Mouse (Mus musculus) kidney, postnatal 0 days (tissue): ENCODE measurements around the gene Ube2c. TPM values are rescaled to one million over a fixed set of nuclear protein-coding genes. Genes with fewer than 3 reads are reported as not detected.
A peak's percentile ranks its signal among the peaks of the same experiment; 100 is the strongest.

Source experiments
- ATAC-seq: fragments of 200-750 bp; cut with Nextera tagmentation; replicated peaks from 2 replicates; pipeline ENCODE4 v1.8.0; 2017; ENCODE audit warnings: low read depth, moderate number of reproducible peaks, moderate TSS enrichment, moderate library complexity; ENCODE audit not compliant: low FRiP score
- DNase-seq: peaks from one replicate; pipeline ENCODE4 v3.0.0-alpha.2; 2016; ENCODE audit warnings: low spot score
- H3K27ac ChIP-seq: fragments of 300-500 bp; sonication (generic); 2 replicates; pipeline ENCODE4 v1.5.1; 2014; ENCODE audit warnings: mild to moderate bottlenecking
- H3K27me3 ChIP-seq: fragments of 300-500 bp; sonication (generic); 2 replicates; pipeline ENCODE4 v1.6.1; 2014; ENCODE audit warnings: low read length, mixed read lengths; ENCODE audit not compliant: insufficient read depth
- H3K36me3 ChIP-seq: fragments of 300-500 bp; sonication (generic); 2 replicates; pipeline ENCODE4 v1.6.1; 2014; ENCODE audit warnings: low read length, mixed read lengths; ENCODE audit not compliant: insufficient read depth
- H3K4me1 ChIP-seq: fragments of 300-500 bp; sonication (generic); replicated peaks from 2 replicates; pipeline ENCODE4 v1.6.1; 2014; ENCODE audit warnings: antibody characterized with exemption, low read length, mixed read lengths; ENCODE audit not compliant: insufficient read depth
- H3K4me2 ChIP-seq: fragments of 300-500 bp; sonication (generic); 2 replicates; pipeline ENCODE4 v1.6.1; 2014; ENCODE audit warnings: mild to moderate bottlenecking, low read length, moderate library complexity, mixed read lengths
- H3K4me3 ChIP-seq: fragments of 300-500 bp; sonication (generic); replicated peaks from 2 replicates; pipeline ENCODE4 v1.5.1; 2014; ENCODE audit warnings: low read depth, low read length
- H3K9ac ChIP-seq: fragments of 300-500 bp; sonication (generic); 2 replicates; pipeline ENCODE4 v1.6.1; 2014; ENCODE audit warnings: low read depth, low read length
- H3K9me3 ChIP-seq: fragments of 300-500 bp; sonication (generic); replicated peaks from 2 replicates; pipeline ENCODE4 v1.6.1; 2016; ENCODE audit warnings: low read length, inconsistent platforms, mixed read lengths
- CTCF ChIP-seq: IDR thresholded peaks from 2 replicates; pipeline ENCODE4 v1.5.1; 2016; ENCODE audit warnings: antibody characterized with exemption, low read depth, mild to moderate bottlenecking, moderate library complexity
- WGBS: fragments of 180-500 bp; shearing (Covaris S2); extraction: QIAGEN DNeasy Blood & Tissue Kit; methylation state at CpG from one replicate; pipeline ENCODE4 v1.1.7; 2014; 5-methylcytosine and 5-hydroxymethylcytosine counted together
- polyA plus RNA-seq: library from polyadenylated mRNA; unstranded; fragments of >200 nt; fragmentation: Nextera tagmentation; extraction: Ambion mirVana; gene quantifications from 2 replicates; pipeline ENCODE4 v1.2.1, GENCODE M21; 2015

The Ube2c gene
- polyA plus RNA-seq, 1 experiment from 2014 or later = 132 TPM

DNA sequence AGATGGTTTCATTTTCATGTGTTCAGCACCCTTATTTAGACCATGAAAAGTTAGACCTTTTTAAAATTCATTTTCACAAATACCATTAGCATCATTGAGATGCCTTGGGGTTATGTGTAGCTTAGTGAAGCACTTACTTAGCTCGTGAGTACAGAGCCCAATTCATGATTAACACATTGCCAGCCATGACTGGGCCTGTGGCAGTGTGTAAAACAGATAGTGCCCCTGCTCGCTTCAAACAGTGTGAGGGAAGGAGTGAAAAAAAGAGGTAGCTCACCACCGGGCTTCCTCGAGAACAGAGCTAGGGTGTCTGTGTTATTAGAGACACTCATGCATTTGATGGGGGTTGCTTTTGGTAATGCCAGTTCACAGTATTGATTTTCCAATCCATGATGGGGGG is 21.5 kb upstream of the Ube2c start:
- Histone ChIP-seq H3K4me1 (peaks cover 13% of the 10 kb centered on the region; the same call in 1 of the 2 replicates), H3K27ac (no peak overlapping the region), H3K4me2 (no peak overlapping the region), H3K4me3 (no peak overlapping the region), H3K27me3 (no peaks in the 10 kb centered on the region), H3K9me3 (no peaks in the 10 kb centered on the region), H3K9ac (no peak overlapping the region), H3K36me3 (peaks cover 20% of the 10 kb centered on the region)
- DNase-seq = no peak
- no peak for TF ChIP-seq CTCF
- 80% methylated on average over 4 of the region's 4 CpGs for WGBS
- ATAC-seq = no peak

DNA sequence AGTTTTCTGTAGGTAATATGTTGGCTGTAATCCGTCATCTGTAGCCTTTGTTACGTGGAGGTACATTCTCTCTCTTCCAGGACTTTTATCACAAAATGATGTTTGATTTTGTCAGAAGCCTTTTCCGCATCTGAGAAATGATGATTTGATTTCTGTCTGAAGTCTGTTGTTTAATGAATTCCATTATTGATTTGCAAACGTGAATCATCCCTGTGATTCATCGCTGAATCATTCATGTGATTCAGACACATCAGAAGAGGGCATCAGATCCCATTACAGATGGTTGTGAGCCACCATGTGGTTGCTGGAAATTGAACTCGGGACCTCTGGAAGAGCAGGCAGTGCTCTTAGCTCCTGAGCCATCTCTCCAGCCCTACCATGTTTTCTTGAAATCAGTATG is 20.7 kb upstream of the Ube2c start:
- ATAC-seq (no peak), DNase-seq (no peak)
- no peak overlapping the region for H3K4me3 ChIP-seq
- H3K9ac ChIP-seq = no peak overlapping the region
- no peak overlapping the region for H3K4me2 ChIP-seq
- peaks cover 13% of the 10 kb centered on the region; the same call in 1 of the 2 replicates for H3K4me1 ChIP-seq
- no peak overlapping the region for H3K27ac ChIP-seq
- 90% methylated on average over 6 of the region's 6 CpGs for WGBS
- no peak for TF ChIP-seq CTCF
- H3K9me3 ChIP-seq = no peaks in the 10 kb centered on the region
- H3K36me3 ChIP-seq = peaks cover 23% of the 10 kb centered on the region
- H3K27me3 ChIP-seq = no peaks in the 10 kb centered on the region

DNA sequence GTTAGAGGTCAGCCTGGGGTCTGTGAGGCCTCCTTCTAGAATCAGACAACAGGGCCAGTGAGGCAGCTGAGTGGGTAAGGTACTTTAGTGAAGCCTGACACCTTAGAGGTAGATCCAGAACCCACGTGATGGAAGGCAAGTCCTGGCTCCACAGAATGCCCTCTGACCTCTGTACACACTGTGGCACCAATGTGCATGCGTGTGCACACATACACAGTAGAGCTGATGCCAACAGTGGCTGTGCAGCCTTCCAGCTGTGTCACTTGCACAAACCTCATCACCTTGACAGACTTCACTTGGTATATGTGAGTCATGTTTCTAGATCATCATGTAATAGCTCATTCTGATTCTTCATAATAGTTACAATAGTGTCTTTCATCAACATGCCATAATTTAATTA is 17.2 kb upstream of the Ube2c start:
- no peak for DNase-seq
- TF ChIP-seq CTCF = no peak

GRCm38 (mm10) chr2:164754105-164754504 is 15.6 kb upstream of the Ube2c start:
- Histone ChIP-seq H3K27ac (no peak overlapping the region), H3K9me3 (no peaks in the 10 kb centered on the region), H3K36me3 (peaks cover 61% of the 10 kb centered on the region), H3K4me3 (no peak overlapping the region), H3K27me3 (no peaks in the 10 kb centered on the region), H3K4me2 (no peak overlapping the region), H3K9ac (no peak overlapping the region), H3K4me1 (no peaks in the 10 kb centered on the region)
- no peak for ATAC-seq
- peak; percentile 19 for DNase-seq
- 67% methylated on average over 11 of the region's 11 CpGs for WGBS
- TF ChIP-seq CTCF = no peak

More for the DNA sequence above, 17.2 kb upstream of the Ube2c start:
- no peak overlapping the region for H3K4me3 ChIP-seq
- no peaks in the 10 kb centered on the region for H3K9me3 ChIP-seq
- H3K9ac ChIP-seq = no peak overlapping the region
- peaks cover 54% of the 10 kb centered on the region for H3K36me3 ChIP-seq
- no peak for ATAC-seq
- H3K4me1 ChIP-seq = no peaks in the 10 kb centered on the region
- no peak overlapping the region for H3K27ac ChIP-seq
- 85% methylated on average over 2 of the region's 2 CpGs for WGBS
- no peak overlapping the region for H3K4me2 ChIP-seq
- no peaks in the 10 kb centered on the region for H3K27me3 ChIP-seq

DNA sequence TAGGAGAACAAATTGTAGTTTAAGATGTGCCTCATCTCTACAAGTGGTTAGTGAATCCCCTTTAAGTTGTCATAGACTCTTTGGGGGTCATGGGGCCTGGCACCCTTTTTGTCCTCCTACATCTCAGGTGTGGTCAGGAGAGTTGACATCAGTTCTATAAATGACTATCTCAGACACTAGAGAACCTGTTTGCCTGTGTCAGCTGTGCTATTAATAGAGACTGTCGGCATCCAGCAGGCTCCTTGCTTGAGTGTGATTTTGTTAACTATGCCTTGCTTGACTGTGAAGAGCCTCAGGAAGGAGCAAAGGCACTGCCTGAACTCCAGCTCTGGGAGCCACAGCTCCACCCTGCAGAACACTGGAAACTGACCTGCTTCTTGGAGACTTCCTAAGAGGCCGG is 14.9 kb upstream of the Ube2c start:
- Histone ChIP-seq H3K4me1 (no peaks in the 10 kb centered on the region), H3K27ac (no peak overlapping the region), H3K4me3 (no peak overlapping the region), H3K27me3 (no peaks in the 10 kb centered on the region), H3K9ac (no peak overlapping the region), H3K9me3 (no peaks in the 10 kb centered on the region), H3K4me2 (no peak overlapping the region), H3K36me3 (peaks cover 67% of the 10 kb centered on the region)
- WGBS = 72% methylated on average over 2 of the region's 2 CpGs
- no peak for DNase-seq
- TF ChIP-seq CTCF = no peak
- ATAC-seq = no peak

DNA sequence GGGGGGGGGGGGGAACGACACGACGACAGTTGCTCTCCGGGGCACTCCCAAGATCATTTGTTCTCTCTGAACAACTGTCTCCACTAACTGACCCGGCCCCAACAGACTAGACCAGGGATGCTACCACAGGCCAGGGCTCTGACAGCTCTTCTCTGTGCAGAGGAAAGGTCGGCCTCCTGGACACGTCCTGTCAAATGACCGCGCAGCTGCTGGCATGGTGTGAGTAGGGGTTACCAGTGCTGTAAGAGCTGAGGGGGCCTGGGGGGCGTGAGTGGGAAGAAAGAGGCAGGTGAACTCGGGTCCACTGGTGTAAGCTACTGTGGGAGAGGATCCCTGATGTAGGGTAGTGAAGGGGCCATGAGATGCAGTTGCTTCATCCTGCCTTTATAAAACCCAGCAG is 11.9 kb upstream of the Ube2c start:
- H3K27ac ChIP-seq = no peak overlapping the region
- H3K27me3 ChIP-seq = no peaks in the 10 kb centered on the region
- H3K9ac ChIP-seq = no peak overlapping the region
- H3K4me3 ChIP-seq = no peak overlapping the region
- no peak for ATAC-seq
- no peak for DNase-seq
- WGBS = 87% methylated on average over 11 of the region's 11 CpGs
- no peaks in the 10 kb centered on the region for H3K4me1 ChIP-seq
- H3K9me3 ChIP-seq = no peaks in the 10 kb centered on the region
- no peak overlapping the region for H3K4me2 ChIP-seq
- no peak for TF ChIP-seq CTCF
- peaks cover 69% of the 10 kb centered on the region for H3K36me3 ChIP-seq

DNA sequence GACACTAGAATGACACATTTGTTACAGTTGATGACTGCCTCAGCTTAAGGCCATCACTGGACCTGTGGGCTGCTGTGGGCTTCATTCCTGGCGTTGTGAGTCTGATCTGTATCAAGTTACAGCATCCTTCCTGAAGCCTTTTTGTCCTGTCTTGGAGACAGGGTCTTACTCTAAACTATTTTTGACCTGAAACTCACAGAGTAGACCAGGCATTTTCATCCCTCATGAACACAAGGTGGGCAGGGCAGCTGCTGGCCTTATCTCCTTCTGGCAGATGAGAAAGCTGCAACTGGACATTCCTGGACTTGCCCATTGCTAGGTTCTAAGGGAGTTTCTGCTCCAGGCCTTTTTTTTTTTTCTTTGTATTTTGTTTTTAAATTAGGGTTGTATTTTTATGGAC is 11.0 kb upstream of the Ube2c start:
- no peaks in the 10 kb centered on the region for H3K4me1 ChIP-seq
- no peaks in the 10 kb centered on the region for H3K27me3 ChIP-seq
- no peaks in the 10 kb centered on the region for H3K9me3 ChIP-seq
- no peak overlapping the region for H3K4me2 ChIP-seq
- DNase-seq (no peak), ATAC-seq (no peak)
- TF ChIP-seq CTCF = no peak
- no peak overlapping the region for H3K27ac ChIP-seq
- WGBS = 32% methylated on average over 1 of the region's 1 CpGs
- peaks cover 75% of the 10 kb centered on the region for H3K36me3 ChIP-seq
- H3K9ac ChIP-seq = no peak overlapping the region
- no peak overlapping the region for H3K4me3 ChIP-seq
